Mouse (Mus musculus) embryo, embryonic 11.5 days (tissue): Measurements from ENCODE around the gene Dhh.

ENCODE experiments used
- DNase-seq: peaks from one replicate; pipeline ENCODE4 v3.0.0-alpha.2; 2012; ENCODE audit warnings: low read depth, low spot score

The Dhh gene

GRCm38 (mm10) chr15:98916016-98916415 is 17.7 kb upstream of the Dhh start:
- no peak for DNase-seq

GRCm38 (mm10) chr15:98914903-98915302 is 16.6 kb upstream of the Dhh start:
- no peak for DNase-seq

GRCm38 (mm10) chr15:98904692-98905091 is 6.4 kb upstream of the Dhh start:
- no peak for DNase-seq

- DNase-seq = no peak
Measured at GRCm38 (mm10) chr15:98902600-98902999, 4.3 kb upstream of the Dhh start.

GRCm38 (mm10) chr15:98901530-98901929 is 3.2 kb upstream of the Dhh start:
- DNase-seq = no peak

GRCm38 (mm10) chr15:98897495-98897894 is 845 bp downstream of the Dhh start:
- no peak for DNase-seq

GRCm38 (mm10) chr15:98895635-98896589 is 2.4 kb downstream of the Dhh start:
- no peak for DNase-seq

- no peak for DNase-seq
Measured at GRCm38 (mm10) chr15:98894746-98895634, 3.4 kb downstream of the Dhh start.

GRCm38 (mm10) chr15:98893940-98894745 is 4.2 kb downstream of the Dhh start, which contains the start of gene Rhebl1:
Gene Rhebl1, minus strand, starts transcription at chr15:98894540.
- no peak for DNase-seq

- no peak for DNase-seq
Measured at GRCm38 (mm10) chr15:98893036-98893435, 5.3 kb downstream of the Dhh start.

GRCm38 (mm10) chr15:98891907-98892606 is 6.3 kb downstream of the Dhh start:
- DNase-seq = no peak

- DNase-seq = no peak
Measured at GRCm38 (mm10) chr15:98891198-98891742, 7.1 kb downstream of the Dhh start.

- DNase-seq = no peak
Measured at GRCm38 (mm10) chr15:98887526-98887925, 10.8 kb downstream of the Dhh start.

GRCm38 (mm10) chr15:98886667-98887387 is 11.5 kb downstream of the Dhh start:
- no peak for DNase-seq

- DNase-seq = no peak
Measured at GRCm38 (mm10) chr15:98884106-98884505, 14.2 kb downstream of the Dhh start.

- no peak for DNase-seq
Measured at GRCm38 (mm10) chr15:98883661-98884060, 14.7 kb downstream of the Dhh start.

GRCm38 (mm10) chr15:98881656-98882008 is 16.7 kb downstream of the Dhh start:
- DNase-seq = no peak

GRCm38 (mm10) chr15:98880978-98881655 is 17.2 kb downstream of the Dhh start:
- DNase-seq = peak; percentile 95

- DNase-seq = no peak
Measured at GRCm38 (mm10) chr15:98877331-98877730, 21.0 kb downstream of the Dhh start.
